Mouse (Mus musculus) megakaryocyte, embryonic 14.5 days (primary cell): ENCODE measurements at regions not wholly inside any gene's neighbourhood (a gene's known extent, or its start where the extent isn't known, plus 50 kb on each side); places are given as distances from the start of the nearest gene placed in this dataset.

Source experiments
- FLI1 ChIP-seq: IDR thresholded peaks from 2 replicates; pipeline ENCODE4 v1.6.1; 2012; ENCODE audit warnings: low read length, inconsistent platforms, mixed read lengths
- GATA1 ChIP-seq: IDR thresholded peaks from 3 replicates; pipeline ENCODE4 v1.6.1; 2012; ENCODE audit warnings: mixed read lengths, low read length, inconsistent platforms, borderline replicate concordance

DNA sequence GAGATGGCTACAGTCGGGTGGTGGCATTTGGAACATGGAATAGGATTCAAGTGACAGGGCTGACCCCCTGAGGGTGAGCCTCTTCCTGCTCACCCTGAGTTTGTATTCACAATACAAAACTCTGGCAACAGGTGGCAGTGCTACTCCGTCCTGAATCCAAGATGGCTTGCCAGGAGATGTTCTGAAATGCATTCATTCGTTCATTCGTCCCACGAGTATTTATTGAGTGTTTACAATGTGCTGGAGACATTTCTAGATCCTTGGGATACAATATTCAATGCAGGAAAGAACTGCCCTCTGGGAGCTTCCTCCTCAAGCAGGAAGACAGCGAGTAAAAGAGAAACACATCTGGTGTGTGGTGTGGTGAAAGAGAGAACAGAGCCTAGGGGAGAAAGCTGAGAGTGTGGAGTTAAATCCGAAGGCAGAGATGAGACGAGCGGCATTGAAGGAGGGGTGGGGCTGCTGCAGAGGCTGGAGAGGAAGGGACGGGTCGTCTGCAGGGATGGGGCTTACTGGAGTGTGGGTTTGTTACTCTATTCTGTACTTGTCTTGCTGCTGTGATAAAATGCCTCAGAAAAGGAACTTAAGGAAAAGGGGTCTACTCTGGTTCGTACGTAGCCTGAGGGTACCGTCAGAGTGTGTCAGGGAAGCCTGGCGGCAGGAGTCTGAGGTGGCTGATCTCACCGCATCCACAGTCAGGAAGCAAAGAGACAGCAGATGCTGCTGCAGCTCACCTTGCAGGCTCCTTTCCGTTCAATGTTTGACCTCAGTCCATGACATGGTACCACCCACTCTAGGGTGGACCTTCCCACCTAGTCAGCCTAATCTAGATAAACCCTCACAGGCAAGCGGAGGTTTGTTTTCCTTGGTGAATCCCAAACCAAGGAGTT, 125.9 kb upstream of the Haao start:
- TF ChIP-seq FLI1 (no peak), GATA1 (no peak)
